Mouse (Mus musculus) A20 (cell line): ENCODE data around the gene Cldn13.

Experiments
- DNase-seq: peaks from one replicate; pipeline ENCODE4 v3.0.0-alpha.2; 2011; ENCODE audit warnings: low read depth, low spot score

Cldn13 gene

GRCm38 (mm10) chr5:134892717-134893116 is 22.6 kb downstream of the Cldn13 start:
- DNase-seq = no peak

GRCm38 (mm10) chr5:134891552-134891951 is 23.8 kb downstream of the Cldn13 start:
- DNase-seq = no peak

GRCm38 (mm10) chr5:134890601-134891054 is 24.7 kb downstream of the Cldn13 start:
- DNase-seq = no peak

- no peak for DNase-seq
Measured at GRCm38 (mm10) chr5:134888505-134888904, 26.8 kb downstream of the Cldn13 start.

GRCm38 (mm10) chr5:134887447-134888335 is 27.6 kb downstream of the Cldn13 start:
- no peak for DNase-seq

GRCm38 (mm10) chr5:134883077-134883476 is 32.2 kb downstream of the Cldn13 start:
- no peak for DNase-seq

- DNase-seq = no peak
Measured at GRCm38 (mm10) chr5:134876801-134877200, 38.5 kb downstream of the Cldn13 start.

GRCm38 (mm10) chr5:134875245-134875644 is 40.1 kb downstream of the Cldn13 start:
- DNase-seq = no peak

GRCm38 (mm10) chr5:134873956-134874879 is 41.1 kb downstream of the Cldn13 start:
- DNase-seq = no peak

GRCm38 (mm10) chr5:134873034-134873433 is 42.3 kb downstream of the Cldn13 start:
- no peak for DNase-seq

GRCm38 (mm10) chr5:134872597-134872996 is 42.7 kb downstream of the Cldn13 start:
- no peak for DNase-seq

- DNase-seq = no peak
Measured at GRCm38 (mm10) chr5:134868506-134868905, 46.8 kb downstream of the Cldn13 start.

- DNase-seq = no peak
Measured at GRCm38 (mm10) chr5:134867320-134868144, 47.8 kb downstream of the Cldn13 start.

- DNase-seq = no peak
Measured at GRCm38 (mm10) chr5:134865158-134865557, 50.2 kb downstream of the Cldn13 start.
